Mouse (Mus musculus) adipocyte (in vitro differentiated cells): Measurements from ENCODE around the gene Trim15.
"Not testable (repeated sequence)": the region's sequence is repeated elsewhere in the genome, so short reads cannot be mapped to it uniquely, and the experiment has no call there.

Source experiments
- DNase-seq: peaks from one replicate; pipeline ENCODE4 v3.0.0-alpha.2; 2016; ENCODE audit warnings: low spot score

Gene Trim15

DNA sequence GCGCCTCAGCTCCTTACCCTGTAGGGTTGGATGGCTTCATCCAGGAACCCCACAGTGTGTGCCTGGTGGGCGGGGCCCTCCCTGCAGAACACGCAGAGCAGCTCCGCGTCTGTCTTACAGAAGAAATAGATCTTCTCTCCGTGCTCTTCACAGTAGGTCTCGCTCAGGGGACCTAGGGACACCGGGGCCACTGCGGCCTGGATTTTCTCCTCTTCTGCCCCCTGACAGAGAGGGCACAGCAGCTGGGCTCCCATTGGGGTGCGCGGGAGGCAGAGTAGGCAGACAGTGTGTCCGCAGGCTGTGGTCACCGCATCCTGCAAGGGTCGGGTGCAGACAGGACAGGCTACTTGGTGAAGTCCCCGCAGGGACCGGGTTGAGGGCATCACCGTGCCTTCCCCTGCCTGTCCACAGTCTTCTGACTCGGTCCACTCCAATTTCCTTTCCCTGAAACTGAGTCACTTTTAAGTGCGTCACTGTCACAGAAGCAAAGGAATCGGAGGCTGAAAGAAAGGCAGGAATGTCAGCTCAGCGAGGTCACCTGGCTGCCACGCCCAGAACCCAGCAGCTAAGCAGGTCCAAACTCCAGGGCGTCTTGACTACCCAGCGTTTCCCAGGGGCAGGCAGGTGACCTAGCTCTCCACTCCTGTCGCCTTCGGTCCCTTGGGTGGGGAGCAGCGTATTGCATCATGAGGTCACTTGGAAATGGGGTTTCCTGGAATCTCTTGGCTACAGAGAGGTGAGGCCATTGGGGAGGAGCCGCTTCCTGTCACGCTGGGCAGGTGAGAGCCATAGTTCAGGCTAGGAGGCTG is at the start of gene Trim15:
Gene Trim15 (minus strand): TSS at position 492 of the 809 bp plus-strand sequence.
- DNase-seq = no peak

DNA sequence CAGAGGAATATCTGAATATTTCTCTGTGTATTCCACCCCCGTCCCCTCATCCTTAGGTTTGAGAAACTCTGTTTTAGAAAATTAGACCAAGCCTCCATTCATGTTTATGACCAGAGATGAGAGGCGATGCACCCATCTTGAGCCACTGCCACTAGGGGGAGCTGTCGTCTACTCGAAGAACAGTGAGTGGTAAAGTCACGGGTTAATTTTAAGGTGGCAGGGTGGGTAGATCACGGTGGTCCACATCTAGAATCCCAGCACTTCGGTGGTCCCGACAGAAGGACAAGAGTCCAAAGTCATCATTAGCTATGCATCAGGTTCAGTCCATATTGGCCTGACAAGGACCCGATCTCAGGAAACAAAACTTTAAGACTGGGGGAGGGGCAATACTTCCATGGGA is 48.1 kb upstream of the Trim15 start:
- DNase-seq = peak; percentile 64

DNA sequence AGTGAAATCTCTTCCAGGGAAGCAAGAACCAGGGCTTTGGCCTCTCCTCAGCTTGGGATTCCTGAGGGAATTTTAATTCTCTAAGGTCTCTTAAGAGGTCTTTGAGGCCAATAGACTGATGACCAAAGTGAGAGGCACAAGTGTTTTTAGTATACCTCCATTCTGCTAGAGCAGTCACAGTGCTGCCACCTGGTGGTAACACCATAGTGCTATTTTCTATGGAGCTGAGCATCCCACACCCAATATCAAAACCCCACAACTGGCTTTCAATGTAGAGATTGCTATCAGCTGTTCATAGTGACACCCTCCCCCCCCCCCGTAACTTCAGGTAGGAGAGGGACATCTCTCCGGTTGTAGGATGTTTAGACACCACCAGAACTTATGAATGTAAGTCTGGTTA is 47.1 kb upstream of the Trim15 start:
- peak; percentile 86 for DNase-seq

DNA sequence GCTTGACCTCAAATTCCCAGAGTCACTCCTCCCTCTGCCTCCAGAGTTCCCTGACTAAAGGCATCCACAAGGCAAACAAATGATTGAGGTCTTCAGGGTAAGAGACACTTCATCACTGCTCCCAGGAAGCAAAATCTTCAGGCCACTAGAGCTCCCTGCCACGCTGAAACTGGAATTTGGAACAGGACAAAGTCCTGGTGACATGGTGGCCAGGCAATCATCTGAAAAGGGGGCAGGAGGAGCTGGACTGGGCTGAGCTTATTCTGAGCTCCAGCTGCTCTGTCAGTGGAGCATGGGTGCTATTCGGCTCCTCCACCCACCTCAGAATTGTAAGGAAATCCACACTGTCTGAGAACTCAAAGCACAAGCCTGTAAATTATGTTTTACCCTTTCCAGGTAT is 45.0 kb upstream of the Trim15 start:
- no peak for DNase-seq

DNA sequence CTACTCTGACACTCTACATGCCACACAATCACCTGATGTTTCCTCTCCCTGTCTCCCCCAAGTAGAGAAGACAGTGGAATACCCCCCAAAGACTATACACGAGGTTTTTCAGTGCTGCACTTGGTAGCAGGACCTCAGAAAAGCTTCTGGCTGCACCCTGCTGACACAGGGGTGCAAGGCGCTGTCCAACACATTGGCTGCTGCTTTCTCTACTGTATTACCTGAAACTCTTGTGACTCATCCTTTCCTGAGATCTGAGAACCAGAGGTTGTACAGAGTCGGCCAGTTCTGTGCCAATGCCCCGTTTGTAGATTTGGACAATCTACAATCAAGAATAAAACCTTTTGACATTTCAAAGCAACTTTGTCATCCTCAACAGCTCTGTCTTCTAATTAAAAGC is 42.8 kb upstream of the Trim15 start:
- no peak for DNase-seq

DNA sequence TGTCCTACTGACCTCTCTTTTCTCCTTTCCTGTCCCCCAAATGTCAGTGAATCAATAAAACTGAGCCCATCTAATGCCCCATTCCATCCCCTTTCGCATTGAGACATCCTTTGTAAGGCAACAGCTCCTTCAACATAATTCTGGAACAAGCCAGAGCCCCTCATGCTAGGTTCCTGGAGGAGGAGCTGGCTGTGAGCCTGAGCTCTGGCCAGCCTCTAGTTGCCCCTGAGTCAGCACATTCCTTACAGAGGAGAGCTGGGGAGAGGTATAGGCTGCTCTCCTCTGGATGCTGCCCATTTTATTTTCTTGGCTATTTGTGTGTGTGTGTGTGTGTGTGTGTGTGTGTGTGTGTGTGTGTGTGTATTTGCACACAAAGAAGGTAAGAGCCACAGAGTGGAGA is 41.2 kb upstream of the Trim15 start:
- DNase-seq = no peak

DNA sequence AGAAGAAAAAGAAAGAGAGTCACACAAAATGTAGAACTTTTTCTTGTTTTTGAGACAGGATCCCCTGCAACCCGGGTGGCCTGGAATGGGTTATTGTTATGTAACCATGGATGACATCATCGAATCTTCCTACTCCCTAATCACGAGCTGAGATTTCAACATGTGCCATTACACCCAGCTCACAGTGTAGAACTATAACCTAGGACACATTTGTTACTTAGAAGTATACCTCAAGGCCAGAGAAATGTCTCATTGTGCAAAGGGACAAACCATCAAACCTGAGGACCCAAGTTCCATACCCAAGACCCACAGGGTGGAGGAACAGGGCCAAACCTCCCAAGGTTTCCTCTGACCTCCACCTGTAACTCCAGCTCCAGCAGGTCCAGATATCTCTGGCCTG is 36.6 kb upstream of the Trim15 start:
- peak; percentile 40 for DNase-seq

DNA sequence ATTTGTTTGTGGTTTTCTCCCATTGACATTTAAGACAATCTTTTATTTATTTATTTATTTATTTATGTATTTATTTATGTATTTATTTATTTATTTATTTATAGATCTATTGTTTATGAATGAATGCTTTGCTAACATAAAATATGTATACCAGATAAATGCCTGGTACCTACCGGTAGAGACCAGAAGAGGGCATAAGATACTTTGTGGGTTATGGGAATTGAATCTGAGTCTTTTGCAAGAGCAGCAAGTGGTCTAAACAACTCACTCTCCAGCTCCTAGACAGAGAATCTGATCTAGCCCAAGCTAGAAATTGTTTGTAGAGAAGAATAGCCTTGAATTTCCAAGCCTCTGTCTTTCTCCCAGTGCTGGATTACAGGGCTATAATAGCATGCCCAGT is 33.7 kb upstream of the Trim15 start:
- no peak for DNase-seq

DNA sequence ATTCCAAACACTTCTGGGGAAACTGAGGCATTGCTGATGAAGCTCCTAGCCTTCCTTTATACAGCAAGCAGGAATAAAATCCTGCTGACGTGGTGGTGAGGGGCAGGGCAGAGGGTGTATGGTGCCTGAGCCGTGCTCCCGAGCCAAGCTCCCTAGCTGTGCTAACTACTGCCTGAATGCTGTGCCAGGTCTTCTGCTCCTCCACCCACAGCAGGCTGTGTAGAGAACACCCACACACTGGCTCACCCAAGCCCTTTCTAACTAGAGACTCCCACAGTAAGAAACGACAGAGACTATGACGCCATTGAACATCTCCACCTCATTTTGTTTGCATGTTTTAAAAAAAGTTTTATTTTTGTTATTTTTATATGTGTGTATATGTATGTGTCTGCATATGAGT is 33.0 kb upstream of the Trim15 start:
- DNase-seq = no peak

DNA sequence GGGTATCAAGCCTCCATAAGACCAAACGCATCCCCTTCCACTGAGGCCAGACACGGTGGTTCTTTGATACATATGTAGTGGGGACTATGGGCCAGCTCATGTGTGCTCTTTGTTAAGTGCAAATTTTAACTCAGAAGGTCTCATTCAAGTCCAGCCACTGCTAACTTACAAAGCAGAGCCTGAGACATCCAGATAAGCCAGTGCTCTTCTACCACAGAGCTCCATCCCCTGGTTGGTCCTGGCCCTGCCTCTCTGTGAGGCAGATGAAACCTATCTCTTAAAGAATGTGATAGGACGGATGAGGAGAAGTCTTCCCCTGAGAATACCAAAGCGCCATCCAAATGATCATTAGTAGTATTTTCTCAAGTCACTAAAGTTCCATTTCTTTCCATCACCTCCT is 32.4 kb upstream of the Trim15 start:
- DNase-seq = no peak

DNA sequence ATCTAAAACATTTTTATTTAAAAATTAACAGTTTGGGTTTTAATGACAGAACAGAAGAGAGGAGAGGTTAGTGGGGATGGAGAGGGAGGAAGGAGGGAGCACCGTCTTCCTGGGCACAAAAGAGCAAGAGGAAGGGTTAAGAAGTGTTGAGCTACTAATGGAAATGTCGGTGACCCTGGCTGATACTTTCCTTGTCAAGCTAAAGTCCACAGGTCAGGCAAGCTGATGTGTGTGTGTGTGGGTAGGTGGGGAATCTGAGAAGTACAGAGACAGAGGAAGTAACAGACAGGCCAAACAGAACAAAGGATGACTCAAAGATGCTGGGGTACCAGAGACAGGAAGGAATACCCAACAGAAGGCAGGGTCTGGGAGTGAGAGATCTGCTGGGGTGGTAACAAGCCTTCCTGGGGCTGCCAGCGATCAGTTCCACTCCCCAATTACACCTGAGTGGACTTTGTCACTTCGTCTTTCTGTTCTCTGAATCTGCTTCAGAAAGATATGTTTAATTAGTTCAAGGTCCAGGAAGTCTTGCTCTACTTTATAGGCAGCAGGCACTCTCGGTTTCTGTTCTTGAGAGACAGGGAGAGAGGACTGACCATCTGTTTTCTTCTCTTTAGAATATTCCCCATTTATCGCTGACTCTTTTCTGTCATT is 30.7 kb upstream of the Trim15 start, which contains the start of gene Trim31:
Gene Trim31 (plus strand): TSS at position 567 of the 654 bp plus-strand sequence.
- DNase-seq = no peak

DNA sequence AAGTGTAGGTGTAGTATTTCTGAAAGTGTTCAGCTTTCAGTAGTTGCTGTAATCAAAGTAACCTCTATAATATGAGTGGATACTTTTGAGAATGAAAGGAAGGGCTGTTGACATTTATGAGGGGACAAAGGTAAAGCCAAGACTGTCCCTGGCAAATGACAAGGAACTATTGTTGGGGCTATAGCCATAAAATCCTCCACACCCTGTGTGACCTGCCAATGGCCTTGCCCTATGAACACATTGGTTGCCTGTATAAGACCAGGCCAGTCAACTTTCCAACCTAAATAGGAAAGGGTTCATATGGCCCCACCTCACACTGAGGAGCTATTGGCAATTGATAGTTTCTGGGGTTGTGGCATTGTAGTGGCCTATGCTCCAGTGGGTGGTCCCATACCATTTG is 30.1 kb upstream of the Trim15 start:
- no peak for DNase-seq

DNA sequence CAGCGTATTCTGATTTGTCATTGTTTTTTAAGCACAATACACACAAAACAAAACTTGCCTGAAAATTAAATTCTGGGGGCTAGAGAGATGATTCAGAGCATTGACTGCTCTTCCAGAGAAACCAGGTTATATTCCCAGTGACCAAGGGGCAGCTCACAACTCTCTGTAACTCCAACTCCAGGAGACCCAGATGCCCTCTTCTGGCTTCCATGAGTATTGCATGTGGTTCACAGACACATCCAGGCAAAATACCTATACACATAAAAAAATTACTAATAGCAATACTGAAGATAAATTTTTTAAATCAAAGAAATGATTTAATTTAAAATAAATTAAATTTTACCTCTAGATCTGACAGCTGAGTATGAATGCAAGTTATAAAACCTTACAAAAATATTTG is 29.6 kb upstream of the Trim15 start:
- DNase-seq = peak; percentile 63

DNA sequence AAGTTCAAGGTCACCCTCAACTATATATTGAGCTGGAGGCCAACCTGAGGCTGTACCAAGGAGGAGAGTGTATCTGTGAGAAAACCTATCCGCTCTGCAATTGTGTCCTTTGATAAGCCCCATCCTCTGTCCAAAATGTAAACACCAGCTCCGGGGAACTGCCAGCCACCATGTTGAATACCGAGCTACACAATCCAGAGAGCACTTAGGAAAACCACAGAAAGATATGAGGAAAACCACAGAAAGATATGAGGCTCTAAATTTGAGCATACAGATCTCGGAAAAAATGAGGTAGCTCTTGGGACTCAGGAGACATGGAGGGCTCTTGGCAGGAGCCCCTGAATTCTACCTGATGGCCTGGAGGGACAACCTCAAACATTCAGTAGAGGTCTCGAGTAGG is 26.4 kb upstream of the Trim15 start:
- no peak for DNase-seq

DNA sequence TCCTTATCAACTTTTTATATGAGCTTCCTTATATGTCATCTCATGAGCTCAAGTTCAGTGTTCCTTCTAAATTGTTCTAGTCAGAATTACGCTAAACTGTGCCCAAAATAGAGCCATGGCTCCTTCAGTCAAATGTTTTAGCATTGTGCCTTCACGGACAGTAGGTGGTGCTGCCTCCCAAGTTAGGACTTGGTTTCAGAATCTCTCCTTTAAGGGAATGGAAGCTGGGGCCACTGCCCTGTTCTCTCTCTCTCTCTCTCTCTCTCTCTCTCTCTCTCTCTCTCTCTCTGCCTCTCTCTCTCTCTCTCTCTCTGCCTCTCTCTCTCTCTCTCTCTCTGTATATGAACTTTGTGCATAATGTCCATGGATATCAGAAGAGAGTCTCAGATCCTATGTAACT is 25.4 kb upstream of the Trim15 start:
- DNase-seq = peak; percentile 75

DNA sequence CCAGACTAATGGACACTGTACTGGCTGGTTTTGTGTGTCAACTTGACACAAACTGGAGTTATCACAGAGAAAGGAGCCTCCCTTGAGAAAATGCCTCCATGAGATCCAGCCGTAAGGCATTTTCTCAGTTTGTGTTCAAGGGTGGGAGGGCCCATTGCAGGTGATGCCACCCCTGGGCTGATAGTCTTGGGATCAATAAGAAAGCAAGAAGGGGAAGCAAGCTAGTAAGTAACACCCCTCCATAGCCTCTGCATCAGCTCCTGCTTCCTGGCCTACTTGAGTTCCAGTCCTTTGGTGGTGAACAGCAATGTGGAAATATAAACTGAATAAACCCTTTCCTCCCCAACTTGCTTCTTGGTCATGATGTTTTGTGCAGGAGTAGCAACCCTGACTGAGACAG is 24.5 kb upstream of the Trim15 start:
- DNase-seq = not testable (repeated sequence)

DNA sequence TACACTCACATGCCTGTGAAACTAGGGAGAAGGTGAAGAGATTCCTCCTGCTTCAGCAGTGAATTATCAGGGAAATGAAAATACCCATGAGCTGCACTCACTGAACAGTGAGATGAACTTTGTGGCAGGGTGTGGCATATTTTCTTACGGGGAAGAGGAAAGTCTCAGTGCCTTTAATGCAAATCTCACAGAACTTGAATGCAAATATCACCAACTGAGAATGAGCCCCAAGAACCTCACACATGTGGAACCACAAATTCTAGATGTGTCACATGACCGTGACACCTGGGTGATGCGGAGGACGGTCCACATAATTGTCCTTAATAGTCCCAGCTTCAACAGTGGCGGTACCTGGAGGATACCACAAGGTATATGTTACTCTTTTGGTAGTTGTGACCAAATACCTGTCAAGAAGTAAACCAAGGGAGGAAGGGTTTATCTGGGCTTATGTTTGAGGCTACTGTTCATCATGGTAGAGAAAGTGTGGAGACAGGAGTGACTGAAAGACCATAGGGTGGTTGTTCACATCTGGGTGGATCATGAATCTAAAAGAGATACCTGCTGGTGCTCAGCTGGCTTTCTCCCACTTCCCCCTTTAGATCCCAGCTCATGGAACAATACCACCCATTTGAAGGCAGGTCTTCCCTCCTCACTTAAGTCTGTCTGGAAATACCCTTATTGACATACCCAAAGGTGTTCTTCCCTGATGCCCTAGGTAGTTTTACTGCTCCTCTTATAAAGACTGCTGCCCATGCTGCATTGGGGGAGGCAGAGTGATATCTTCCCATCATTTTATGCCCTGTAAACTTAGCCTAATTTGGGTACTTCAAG is 23.3 kb upstream of the Trim15 start, which contains the start of gene Trim40:
Gene Trim40 (minus strand): TSS at position 51 of the 831 bp plus-strand sequence.
- no peak for DNase-seq

DNA sequence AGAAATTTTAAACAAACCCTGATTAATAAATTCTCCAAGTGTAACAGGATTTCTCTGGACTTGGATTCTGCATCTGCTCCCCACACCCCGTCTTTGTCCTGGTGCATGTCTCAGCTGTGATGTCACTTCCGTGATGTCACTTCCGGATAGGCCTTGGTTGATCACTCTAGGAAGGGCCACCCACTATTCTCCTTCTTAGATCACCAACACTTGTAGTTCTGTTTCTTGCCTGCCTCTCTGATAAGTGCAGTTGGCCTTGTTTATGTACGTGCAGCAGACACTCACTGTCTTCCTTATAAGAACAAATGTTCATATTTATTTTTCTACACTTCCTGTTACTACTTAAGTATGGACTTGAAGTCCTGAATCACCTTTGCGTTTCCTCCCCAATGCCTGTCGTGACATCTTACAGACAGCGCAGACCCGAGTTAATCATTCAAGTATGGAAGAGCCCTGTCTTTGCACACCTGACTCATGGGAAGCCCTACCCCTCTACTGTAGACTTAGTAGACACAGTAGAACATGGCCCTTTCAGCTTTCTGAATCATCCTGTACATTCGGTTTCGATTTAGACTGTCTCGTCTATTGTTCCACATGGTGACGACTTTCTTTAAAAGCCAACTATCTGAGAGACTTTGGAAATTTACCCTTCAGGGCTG is 18.3 kb upstream of the Trim15 start:
- DNase-seq = no peak

DNA sequence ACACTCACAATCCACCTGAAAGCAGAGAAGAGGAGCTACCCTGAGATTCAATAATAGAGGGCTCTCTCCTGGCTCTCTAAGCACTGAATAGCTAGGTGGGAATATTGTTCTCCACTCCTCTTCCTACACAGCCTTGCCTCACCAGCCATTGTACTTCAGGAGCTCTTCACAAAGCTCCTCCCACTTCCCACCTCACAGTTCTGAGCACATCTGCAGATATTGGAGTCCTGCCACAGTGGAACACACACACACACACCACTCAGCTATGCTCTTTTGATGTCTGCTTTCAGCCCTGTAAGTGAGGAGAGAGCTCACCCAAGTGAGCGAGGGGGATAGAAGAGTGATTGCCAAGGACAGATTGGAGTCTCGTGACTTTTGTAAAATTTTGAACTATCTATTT is 16.3 kb upstream of the Trim15 start:
- no peak for DNase-seq

DNA sequence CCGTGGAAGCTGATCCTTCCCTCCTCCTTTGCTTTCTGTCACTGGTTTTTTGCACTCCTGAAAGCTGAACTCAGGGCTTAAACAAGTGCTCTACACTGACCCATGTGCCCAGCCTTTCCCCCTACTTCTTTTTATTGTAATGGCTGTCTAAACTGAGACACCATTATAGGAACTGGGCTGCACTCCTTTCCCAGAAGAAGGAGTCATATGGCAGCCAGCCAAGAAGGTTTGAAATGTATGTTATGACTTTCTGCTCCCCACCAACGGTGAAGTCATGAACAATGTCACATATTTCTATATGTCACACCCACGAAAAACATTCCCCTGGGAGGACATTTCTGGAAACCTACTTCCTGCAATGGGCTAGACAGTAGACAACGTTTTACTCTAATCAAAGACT is 7.6 kb upstream of the Trim15 start:
- DNase-seq = no peak

DNA sequence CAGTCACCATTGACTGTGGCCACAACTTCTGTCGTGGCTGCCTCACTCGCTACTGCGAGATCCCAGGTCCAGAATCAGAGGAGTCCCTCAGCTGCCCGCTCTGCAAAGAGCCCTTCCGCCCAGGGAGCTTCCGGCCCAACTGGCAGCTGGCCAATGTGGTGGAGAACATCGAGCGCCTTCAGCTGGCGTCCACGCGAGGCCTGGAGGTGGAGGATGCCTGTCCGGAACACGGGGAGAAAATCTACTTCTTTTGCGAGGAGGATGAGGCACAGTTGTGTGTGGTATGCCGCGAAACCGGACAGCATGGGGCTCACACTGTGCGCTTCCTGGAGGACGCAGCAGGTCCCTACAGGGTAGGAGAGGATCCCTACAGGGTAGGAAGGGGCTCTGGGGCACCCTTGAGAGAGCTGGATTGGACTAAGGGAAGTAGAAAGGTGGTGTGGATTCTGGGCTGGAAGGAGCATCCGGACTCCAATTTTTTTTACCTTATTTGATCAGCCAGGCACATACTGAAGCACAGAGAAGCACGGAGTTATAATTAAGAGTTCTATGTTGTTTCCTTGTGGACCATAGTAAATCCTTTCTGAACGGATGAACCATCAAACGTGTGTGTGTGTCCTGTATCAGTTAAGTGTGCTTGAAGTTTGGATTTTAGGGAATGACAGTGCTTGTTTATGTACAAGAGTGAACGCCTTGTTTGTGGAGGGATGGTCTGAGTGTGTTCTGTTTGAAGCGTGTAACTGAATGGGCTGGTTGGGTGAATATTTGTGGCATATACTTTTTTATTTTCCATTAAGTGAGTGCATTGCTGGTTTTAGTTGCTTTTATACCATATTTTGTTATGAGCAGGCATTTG is 3.2 kb upstream of the Trim15 start:
- no peak for DNase-seq
